Mouse (Mus musculus) cerebellum, postnatal 4 days (tissue): ENCODE measurements around the gene Chst15.

Source experiments
- DNase-seq, 2 experiments: peaks; one replicate each; pipeline ENCODE4 v3.0.0; 2022; ENCODE audit warnings: low spot score in 2 of 2, mixed read lengths in 1 of 2

Chst15 gene

GRCm38 (mm10) chr7:132302508-132303241 is 14.4 kb downstream of the Chst15 start:
- DNase-seq = no peak

- no peak for DNase-seq
Measured at GRCm38 (mm10) chr7:132299661-132300210, 17.3 kb downstream of the Chst15 start.

GRCm38 (mm10) chr7:132298412-132298990 is 18.5 kb downstream of the Chst15 start:
- no peak for DNase-seq

- DNase-seq = no peak
Measured at GRCm38 (mm10) chr7:132296661-132297443, 20.2 kb downstream of the Chst15 start.

- DNase-seq = no peak
Measured at GRCm38 (mm10) chr7:132296132-132296531, 20.9 kb downstream of the Chst15 start.

GRCm38 (mm10) chr7:132287340-132287664 is 29.7 kb downstream of the Chst15 start:
- DNase-seq = peak in 1 of 2 experiments; percentile 39

DNA sequence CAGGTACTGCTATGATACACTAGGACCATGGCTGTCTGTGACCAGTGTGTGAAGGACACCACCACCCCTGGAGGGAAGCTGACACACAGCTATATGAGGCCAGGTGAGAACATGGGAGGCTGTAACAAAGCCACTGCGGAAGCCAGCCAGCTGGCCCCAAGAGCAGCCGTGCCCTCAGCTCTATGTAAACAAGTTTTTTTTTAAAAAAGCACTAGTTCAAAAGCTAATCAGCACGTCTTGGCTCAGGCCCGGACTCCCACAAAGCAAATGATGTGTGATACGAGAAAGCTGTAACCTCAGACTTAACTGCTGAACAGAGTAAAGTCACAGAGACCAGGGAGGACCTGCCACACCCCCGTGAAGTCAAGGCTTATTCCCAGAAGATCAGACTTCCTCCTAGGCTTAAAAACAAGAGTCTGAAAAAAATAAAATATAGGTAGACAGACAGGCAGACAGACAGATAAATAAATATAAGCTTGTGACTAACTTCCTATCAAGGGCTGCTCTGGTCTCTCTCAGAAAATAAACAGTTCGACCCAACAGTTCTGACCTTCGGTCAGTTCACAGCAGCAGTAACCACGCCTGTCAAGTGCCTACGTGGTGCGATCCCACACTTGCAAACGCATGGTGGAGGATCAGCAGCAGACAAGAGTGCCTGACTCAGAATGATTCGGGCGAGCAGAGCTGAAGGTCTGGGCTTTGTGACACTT is 30.2 kb downstream of the Chst15 start:
- DNase-seq = no peak

- DNase-seq = no peak
Measured at GRCm38 (mm10) chr7:132284795-132285194, 32.2 kb downstream of the Chst15 start.

- DNase-seq = no peak
Measured at GRCm38 (mm10) chr7:132284048-132284737, 32.8 kb downstream of the Chst15 start.

DNA sequence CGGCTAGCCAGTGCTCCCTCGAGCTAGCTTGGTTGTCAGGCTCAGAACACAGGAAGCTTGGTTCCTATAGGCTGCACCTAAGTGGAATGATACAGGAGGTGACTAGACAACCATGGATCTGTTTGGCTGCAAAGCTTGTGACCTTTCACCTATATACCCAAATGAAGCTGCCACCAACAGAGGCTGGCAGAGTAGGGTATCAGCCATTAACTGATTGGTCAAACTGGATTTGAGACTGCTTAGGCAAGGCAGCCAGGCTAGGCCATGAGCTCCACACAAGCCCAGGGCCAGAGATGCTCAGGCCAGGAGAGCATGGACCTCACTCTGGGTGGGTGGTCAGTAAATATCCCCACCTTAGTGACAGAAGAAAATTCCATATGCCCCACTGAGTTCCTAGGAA is 34.5 kb downstream of the Chst15 start:
- no peak for DNase-seq

DNA sequence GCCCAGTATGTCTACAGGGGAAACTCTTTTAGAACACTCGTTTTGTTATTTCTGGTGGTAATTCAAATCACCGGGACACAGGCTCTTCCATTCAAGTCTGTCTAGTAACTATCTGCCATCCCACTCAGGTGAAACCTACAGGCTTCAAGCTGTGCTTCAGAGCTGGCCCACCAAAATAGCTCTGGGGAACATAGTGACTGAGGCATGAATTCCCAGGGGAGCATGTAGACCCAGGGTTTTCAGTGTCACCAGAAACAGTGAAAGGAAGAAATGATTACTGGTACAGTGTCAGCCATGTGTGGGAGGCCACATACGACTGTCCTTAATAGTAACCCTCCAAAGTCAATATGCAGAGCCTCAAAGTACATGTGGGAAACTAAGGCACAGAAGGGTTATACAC is 34.9 kb downstream of the Chst15 start:
- no peak for DNase-seq

DNA sequence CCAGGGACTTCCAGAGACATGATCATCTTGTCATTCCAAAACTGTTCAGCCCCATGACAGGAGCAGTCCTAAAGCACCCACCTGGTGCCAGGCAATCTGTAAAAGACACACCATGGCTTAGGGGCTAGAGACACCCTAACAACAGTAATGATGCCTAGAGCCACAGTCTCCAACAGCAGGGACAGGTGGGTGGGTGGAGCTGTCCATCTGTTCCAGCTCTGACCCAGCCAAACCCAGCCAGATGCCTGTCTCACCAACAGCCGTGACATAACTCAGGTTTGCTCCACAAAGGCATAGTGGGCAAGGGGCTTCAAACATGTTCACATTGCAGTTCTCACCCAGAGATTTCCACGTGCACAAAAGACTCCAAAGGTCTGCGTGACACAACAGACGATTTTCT is 35.3 kb downstream of the Chst15 start:
- peak in 1 of 2 experiments; percentile 56 for DNase-seq

DNA sequence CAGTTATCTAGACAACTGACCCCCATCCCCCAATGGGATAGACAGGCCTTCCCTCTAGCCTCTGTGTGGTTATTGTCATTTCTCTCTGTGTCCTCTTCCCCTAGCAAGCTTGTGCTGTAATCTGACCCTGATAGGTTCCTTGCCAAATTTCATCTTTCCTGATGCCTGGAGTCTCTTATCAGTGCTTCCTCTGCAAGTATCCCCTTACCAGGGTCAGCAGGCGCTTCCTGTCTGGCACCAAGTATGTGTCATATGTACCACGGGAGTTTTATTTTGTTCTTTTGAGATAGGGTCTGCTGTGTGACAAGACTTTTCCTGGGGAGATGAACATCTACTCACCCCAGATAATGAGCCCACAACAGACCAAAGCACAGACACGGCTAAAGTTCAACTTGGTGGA is 38.4 kb downstream of the Chst15 start:
- DNase-seq = no peak

DNA sequence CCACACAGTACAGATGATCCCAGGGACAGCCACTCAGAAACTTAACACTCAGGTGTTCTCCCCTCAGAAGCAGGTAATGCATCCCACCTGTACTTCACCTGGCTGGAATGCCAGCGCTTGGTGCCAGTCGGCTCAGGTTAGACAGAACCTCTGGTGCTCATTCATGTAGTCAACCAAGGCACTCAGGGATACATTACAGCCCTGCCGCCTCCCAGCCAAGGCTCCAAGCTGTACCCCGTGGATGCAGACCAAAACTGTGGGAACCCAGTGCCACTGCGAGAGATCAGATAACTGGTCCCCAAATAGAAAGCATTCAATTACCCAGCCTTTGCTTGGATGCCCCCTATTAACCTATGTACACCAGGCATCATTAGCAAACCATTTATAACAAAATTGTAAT is 40.7 kb downstream of the Chst15 start:
- no peak for DNase-seq

DNA sequence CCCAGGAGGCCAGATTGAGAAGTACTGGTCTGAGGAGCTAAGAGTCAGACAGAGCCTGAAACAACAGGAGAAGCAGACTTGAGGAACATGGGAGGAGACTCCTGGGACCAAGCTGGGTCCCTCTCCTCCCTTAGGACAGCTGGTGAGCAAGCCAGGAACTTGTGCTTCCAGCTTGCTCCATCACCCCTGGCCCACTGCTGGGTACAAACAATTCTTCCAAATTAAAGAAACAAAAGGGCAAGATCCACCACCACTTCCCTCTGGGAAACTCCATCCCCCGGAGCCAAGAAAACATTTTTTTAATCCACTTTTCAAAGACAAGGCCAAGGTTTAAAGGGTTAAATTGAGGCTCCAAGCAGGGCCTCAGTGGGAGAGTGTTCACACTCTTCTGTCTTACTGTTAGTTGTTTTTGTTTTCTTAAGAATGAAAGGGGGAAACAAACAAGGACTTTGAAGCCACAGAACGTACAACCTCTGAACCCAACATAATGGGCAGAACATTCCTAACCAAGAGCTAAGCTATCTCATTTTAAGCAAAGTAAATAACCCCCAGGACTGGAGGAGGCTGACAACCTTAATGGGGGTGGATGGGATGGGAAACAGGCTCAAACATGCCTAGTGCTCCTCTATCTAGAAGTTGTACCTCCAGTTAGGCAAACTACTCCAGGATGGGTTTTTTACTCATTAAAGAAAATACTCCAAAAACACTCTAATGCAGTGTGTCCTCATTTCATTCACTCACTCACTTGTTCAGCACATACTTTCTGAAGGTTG is 43.1 kb downstream of the Chst15 start:
- no peak for DNase-seq

DNA sequence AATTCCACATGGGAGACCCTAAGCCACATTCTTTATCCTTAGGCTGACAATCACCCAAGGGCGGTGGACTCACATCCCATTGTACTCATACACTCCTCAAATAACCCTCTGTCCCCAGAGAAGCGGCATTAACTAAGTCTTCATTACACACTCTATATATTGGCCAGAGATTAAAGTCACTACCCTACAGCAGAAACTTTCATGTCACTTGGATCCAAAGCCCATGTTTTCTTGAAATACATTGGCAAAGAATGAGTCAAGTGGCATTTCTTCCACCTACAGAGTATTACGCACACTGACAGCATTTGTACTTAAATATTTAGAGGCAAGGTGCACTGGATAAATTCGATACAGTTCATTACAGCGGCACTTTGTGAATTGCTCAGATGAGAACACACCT is 44.0 kb downstream of the Chst15 start:
- no peak for DNase-seq

DNA sequence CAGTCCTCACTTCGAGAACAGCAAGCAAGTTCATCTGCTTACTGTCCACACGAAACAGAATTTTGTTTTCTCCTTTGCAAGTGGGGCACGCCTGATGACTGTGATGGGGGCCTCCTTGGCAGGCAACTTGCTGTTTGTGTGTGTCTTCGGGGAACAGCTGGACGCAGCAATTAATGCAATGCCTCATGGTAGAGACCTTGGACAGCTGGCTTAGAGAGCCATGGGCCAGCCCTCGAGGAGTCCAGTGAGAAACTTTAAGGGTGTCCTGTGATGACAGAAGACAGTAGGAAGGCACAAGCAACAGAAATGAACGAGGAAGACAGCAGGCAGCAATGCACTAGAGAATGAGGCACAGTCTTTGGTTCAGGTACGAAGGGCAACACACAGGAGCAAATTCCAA is 46.7 kb downstream of the Chst15 start:
- DNase-seq = no peak

DNA sequence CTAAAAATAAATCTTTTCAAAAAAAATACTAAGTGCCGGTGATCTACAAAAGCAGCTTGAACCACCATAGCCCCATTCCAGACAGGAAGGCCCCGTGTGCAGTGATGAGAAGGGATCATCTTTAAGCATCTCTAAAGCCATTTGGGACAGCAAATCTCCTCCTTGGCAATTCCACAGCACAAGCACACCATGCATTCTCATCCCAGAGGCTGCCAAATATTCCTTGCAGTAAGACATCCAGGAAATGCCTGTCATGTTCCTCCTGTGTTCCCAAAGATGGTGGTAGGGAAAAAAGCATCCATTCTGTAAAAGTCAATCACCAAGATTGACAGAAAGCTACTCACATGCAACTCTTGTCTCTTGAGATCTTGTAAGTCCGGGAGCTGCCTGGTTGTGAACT is 47.4 kb downstream of the Chst15 start:
- DNase-seq = no peak

DNA sequence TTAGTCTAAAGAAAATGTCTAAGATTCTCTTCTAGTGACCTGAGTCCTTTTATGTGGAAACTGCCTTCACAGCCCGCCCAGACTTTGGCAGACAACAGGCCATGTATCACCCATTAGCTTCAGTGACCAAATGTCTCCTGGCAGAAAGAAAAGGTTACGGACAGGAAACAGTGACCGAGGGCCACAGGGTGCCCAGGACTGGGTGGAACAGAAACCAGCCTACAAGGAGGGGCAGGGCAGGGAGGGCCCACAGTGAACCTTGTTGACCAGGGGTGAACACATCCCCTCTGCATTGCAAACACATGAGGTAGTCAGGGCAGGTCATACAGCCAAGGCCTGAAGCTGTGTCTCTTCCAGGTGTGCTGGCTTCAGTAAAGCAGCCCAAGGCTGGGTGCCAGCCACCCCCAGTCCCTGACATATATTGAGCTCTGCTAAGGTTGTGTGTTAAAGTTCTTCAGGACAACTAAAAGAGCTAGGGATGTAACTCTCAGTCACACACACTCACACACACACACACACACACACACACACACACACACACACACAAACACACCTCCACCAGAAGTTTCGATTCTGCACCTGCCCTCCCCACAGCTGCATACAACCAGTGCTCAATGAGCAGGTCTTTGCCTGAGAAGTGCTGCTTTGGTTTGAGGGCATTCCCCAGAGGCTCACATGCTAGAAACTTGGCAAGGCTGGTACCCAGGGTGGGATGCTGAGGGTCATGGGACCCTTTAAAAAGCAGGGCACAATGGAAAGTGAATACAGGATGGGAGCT is 49.1 kb downstream of the Chst15 start:
- DNase-seq = no peak

GRCm38 (mm10) chr7:132264763-132265162 is 52.3 kb downstream of the Chst15 start:
- DNase-seq = no peak
